ENCODE assay signal across 8 mouse cellular contexts in the genomic region with DNA sequence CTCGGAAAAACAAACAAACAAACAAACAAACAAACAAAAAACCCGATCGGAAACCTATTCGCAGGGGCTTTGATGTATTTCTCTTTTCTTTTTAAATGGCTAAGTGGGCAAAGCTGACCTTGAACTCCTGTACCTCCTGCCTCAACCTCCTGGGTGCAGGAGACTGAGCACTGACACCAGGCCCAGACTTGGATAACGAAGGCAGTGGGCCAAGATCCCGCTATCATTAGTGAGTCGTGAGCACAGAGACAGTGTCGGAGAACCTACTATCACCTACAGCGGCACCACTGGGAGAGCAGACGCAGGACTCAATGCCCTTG. TPM values are rescaled to one million over a fixed set of nuclear protein-coding genes. Genes with fewer than 3 reads are reported as not detected.
DNase-seq lines count a peak whose midpoint lies in the region; ATAC-seq and TF ChIP-seq lines count a peak whose summit lies in the region.

No protein-coding gene starts in this region.

- peaks cover 20% of the 10 kb centered on the region for H3K36me3 ChIP-seq in heart, embryonic 15.5 days
- peaks cover 18 to 37% of the 10 kb centered on the region in 2 experiments for H3K36me3 ChIP-seq in MEL (ENCODE audit: control insufficient read depth in 1 of 2, insufficient read depth in 2 of 2, low read length in 2 of 2)
- H3K36me3 ChIP-seq in hindbrain, embryonic 12.5 days = 0 out of 2 replicates have a peak, but pooled peaks cover 6% of the 10 kb centered on the region
- H3K36me3 ChIP-seq in megakaryocyte, embryonic 14.5 days (replicated peaks; ENCODE audit: low read length) = peaks cover 33% of the 10 kb centered on the region

- no peaks in the 10 kb centered on the region for H3K9me3 ChIP-seq in heart, embryonic 15.5 days (replicated peaks)
- H3K9me3 ChIP-seq in MEL (replicated peaks; ENCODE audit: insufficient read depth, low read length) = no peaks in the 10 kb centered on the region
- H3K9me3 ChIP-seq in hindbrain, embryonic 12.5 days (replicated peaks) = no peaks in the 10 kb centered on the region
- no peaks in the 10 kb centered on the region for H3K9me3 ChIP-seq in megakaryocyte, embryonic 14.5 days

- DNase-seq in heart, adult 9 months (ENCODE audit: low spot score in 2 of 2) = no peak
- no peak for DNase-seq in MEL (ENCODE audit: low read depth, low spot score)
- DNase-seq in left cerebral cortex, postnatal 25 days (ENCODE audit: low spot score in 2 of 2) = no peak
- no peak for DNase-seq in right cerebral cortex, postnatal 10 days (ENCODE audit: low spot score in 2 of 2)
- DNase-seq in gastrocnemius, postnatal 14 days = no peak

- TF ChIP-seq POLR2A in MEL (IDR thresholded peaks at IDR 0.05; ENCODE audit: control insufficient read depth in 1 of 2, insufficient read depth in 1 of 2, low read depth in 1 of 2, low read length in 2 of 2, poor library complexity in 1 of 2) = no peak; a peak in 1 of 4 replicates

- no peak for TF ChIP-seq EP300 in MEL (IDR thresholded peaks at IDR 0.05; ENCODE audit: low read depth in 1 of 2, low read length in 2 of 2)

- no peak for ATAC-seq in heart, embryonic 15.5 days (replicated peaks; ENCODE audit: insufficient number of reproducible peaks, insufficient read depth, low FRiP score, low read depth)
- ATAC-seq in hindbrain, embryonic 12.5 days (ENCODE audit: low FRiP score) = no peak

- peak overlapping the region; percentile 76 for H3K4me2 ChIP-seq in heart, embryonic 15.5 days
- H3K4me2 ChIP-seq in hindbrain, embryonic 12.5 days (replicated peaks) = peak overlapping the region; percentile 72

- WGBS in heart, embryonic 15.5 days = 3% methylated on average over 10 of the region's 10 CpGs
- 7% methylated on average over 10 of the region's 10 CpGs for WGBS in hindbrain, embryonic 12.5 days

- peaks cover 26% of the 10 kb centered on the region for H3K79me2 ChIP-seq in MEL (ENCODE audit: control insufficient read depth, insufficient read depth, low read length, poor library complexity)

- H3K27me3 ChIP-seq in heart, embryonic 15.5 days = no peaks in the 10 kb centered on the region
- H3K27me3 ChIP-seq in MEL (ENCODE audit: control insufficient read depth in 1 of 2, insufficient read depth in 2 of 2, low read length in 2 of 2) = no peaks in the 10 kb centered on the region
- H3K27me3 ChIP-seq in hindbrain, embryonic 12.5 days = no peaks in the 10 kb centered on the region
- no peaks in the 10 kb centered on the region for H3K27me3 ChIP-seq in megakaryocyte, embryonic 14.5 days (replicated peaks)

- intact Hi-C loops in left cerebral cortex, postnatal 25 days (cut with DNase I) = no loop called here
- intact Hi-C loops in gastrocnemius, postnatal 14 days (cut with DNase I; ENCODE audit: low total_unique reads) = no loop called here

- H3K4me3 ChIP-seq in heart, embryonic 15.5 days = peak overlapping the region; percentile 99
- H3K4me3 ChIP-seq in MEL (ENCODE audit: control insufficient read depth in 1 of 2, insufficient read depth in 1 of 2, low read depth in 2 of 2, low read length in 2 of 2) = peak overlapping the region; percentile 63 to 85
- H3K4me3 ChIP-seq in hindbrain, embryonic 12.5 days = peak overlapping the region; percentile 97
- H3K4me3 ChIP-seq in megakaryocyte, embryonic 14.5 days (replicated peaks) = peak overlapping the region; percentile 100

- H3K4me1 ChIP-seq in heart, embryonic 15.5 days (replicated peaks) = peaks cover 19% of the 10 kb centered on the region
- peaks cover 0 to 22% of the 10 kb centered on the region in 2 experiments; a peak in 3 of 4 replicates for H3K4me1 ChIP-seq in MEL (ENCODE audit: control insufficient read depth in 1 of 2, insufficient read depth in 2 of 2, low read length in 2 of 2)
- H3K4me1 ChIP-seq in hindbrain, embryonic 12.5 days = peaks cover 10% of the 10 kb centered on the region
- H3K4me1 ChIP-seq in megakaryocyte, embryonic 14.5 days = peaks cover 44% of the 10 kb centered on the region

- peak overlapping the region; percentile 97 for H3K27ac ChIP-seq in heart, embryonic 15.5 days
- H3K27ac ChIP-seq in MEL (ENCODE audit: control insufficient read depth, low read depth, low read length) = peak overlapping the region; percentile 62
- peak overlapping the region; percentile 81; the same call in 1 of the 2 replicates for H3K27ac ChIP-seq in hindbrain, embryonic 12.5 days

- TF ChIP-seq RAD21 in MEL (IDR thresholded peaks at IDR 0.05; ENCODE audit: low read depth, low read length) = no peak

- H3K9ac ChIP-seq in heart, embryonic 15.5 days = peak overlapping the region; percentile 92
- H3K9ac ChIP-seq in MEL (ENCODE audit: control insufficient read depth, low read depth, low read length, poor library complexity, severe bottlenecking) = peak overlapping the region; percentile 69
- peak overlapping the region; percentile 69 for H3K9ac ChIP-seq in hindbrain, embryonic 12.5 days

- TF ChIP-seq CTCF in MEL (IDR thresholded peaks at IDR 0.05 in 2 of 3, conservative IDR thresholded peaks at IDR 0.05 in 1 of 3; ENCODE audit: control insufficient read depth in 1 of 3, insufficient read depth in 1 of 3, low read depth in 2 of 3, low read length in 3 of 3, poor library complexity in 1 of 3, severe bottlenecking in 1 of 3) = no peak

TF ChIP-seq in MEL, 35 proteins besides CTCF, POLR2A, EP300 and RAD21:
- TF ChIP-seq TBP (IDR thresholded peaks at IDR 0.05; ENCODE audit: low read depth, low read length) (peak; percentile 69; the same call in 1 of the 2 replicates), TCF12 (IDR thresholded peaks at IDR 0.05; ENCODE audit: low read depth, low read length) (no peak), NRF1 (IDR thresholded peaks at IDR 0.05; ENCODE audit: insufficient read depth, low read depth, low read length, poor library complexity, severe bottlenecking) (no peak; the same call in 1 of the 2 replicates), POLR2AphosphoS5 (IDR thresholded peaks at IDR 0.05; ENCODE audit: borderline replicate concordance, low read depth, low read length) (0 out of 2 replicates have a peak, but pooled peaks have one; percentile 21), SIN3A (IDR thresholded peaks at IDR 0.05; ENCODE audit: low read length) (peak; percentile 48; the same call in 1 of the 2 replicates), USF2 (IDR thresholded peaks at IDR 0.05; ENCODE audit: borderline replicate concordance in 1 of 2, insufficient read depth in 1 of 2, low read depth in 1 of 2, low read length in 2 of 2) (no peak), MYB (IDR thresholded peaks at IDR 0.05; ENCODE audit: low read depth, low read length) (no peak)

RNA-seq across cellular contexts. Expression of gene Gmnn, which starts 0.7 kb away (rescaled TPM):
- polyA plus RNA-seq in heart, embryonic 15.5 days (2015; fragmentation: Nextera tagmentation; extraction: Ambion mirVana) = 90.7 and 102 TPM in 2 replicates
- total RNA-seq in MEL (2012; rRNA removed) = 119 and 127 TPM in 2 replicates
- polyA plus RNA-seq in MEL (2012; ENCODE audit: insufficient read depth in 1 of 2, insufficient read length in 2 of 2, low read depth in 1 of 2, low replicate concordance in 2 of 2, missing spikeins in 1 of 2) = 100 to 1,000 TPM; 129 to 155 TPM
- polyA plus RNA-seq in hindbrain, embryonic 12.5 days (2016; fragmentation: Nextera tagmentation; extraction: Ambion mirVana) = 67.6 and 76.3 TPM in 2 replicates
- polyA plus RNA-seq in megakaryocyte, embryonic 14.5 days (2012; ENCODE audit: insufficient read depth, low replicate concordance) = 6.3 TPM in 1 of 2 replicates, not detected in the other
- 1 to 10 TPM; 3.4 to 4.6 TPM for total RNA-seq in left cerebral cortex, postnatal 25 days (2021)
- total RNA-seq in gastrocnemius, postnatal 14 days (2021) = 1 to 10 TPM; 2.4 to 3.1 TPM

RNA-seq across cellular contexts. Expression of gene Armh2, which starts 20.0 kb away (rescaled TPM):
- not detected in 2 replicates for polyA plus RNA-seq in heart, embryonic 15.5 days (2015; fragmentation: Nextera tagmentation; extraction: Ambion mirVana)
- total RNA-seq in MEL (2012; rRNA removed) = not detected in 2 replicates
- under 1 TPM in 1 of 2 experiments, not detected in 1; 0.19 TPM for polyA plus RNA-seq in MEL (2012; ENCODE audit: insufficient read depth in 1 of 2, insufficient read length in 2 of 2, low read depth in 1 of 2, low replicate concordance in 2 of 2, missing spikeins in 1 of 2)
- polyA plus RNA-seq in hindbrain, embryonic 12.5 days (2016; fragmentation: Nextera tagmentation; extraction: Ambion mirVana) = not detected in 2 replicates
- polyA plus RNA-seq in megakaryocyte, embryonic 14.5 days (2012; ENCODE audit: insufficient read depth, low replicate concordance) = not detected in 2 replicates
- total RNA-seq in left cerebral cortex, postnatal 25 days (2021) = not detected
- not detected for total RNA-seq in gastrocnemius, postnatal 14 days (2021)

RNA-seq across cellular contexts. Expression of gene BC005537, which starts 40.4 kb away (rescaled TPM):
- polyA plus RNA-seq in heart, embryonic 15.5 days (2015; fragmentation: Nextera tagmentation; extraction: Ambion mirVana) = 11.7 and 11.8 TPM in 2 replicates
- total RNA-seq in MEL (2012; rRNA removed) = 32.7 and 39.5 TPM in 2 replicates
- polyA plus RNA-seq in MEL (2012; ENCODE audit: insufficient read depth in 1 of 2, insufficient read length in 2 of 2, low read depth in 1 of 2, low replicate concordance in 2 of 2, missing spikeins in 1 of 2) = 10 to 100 TPM; 48.8 to 62.6 TPM
- 16.5 and 20.8 TPM in 2 replicates for polyA plus RNA-seq in hindbrain, embryonic 12.5 days (2016; fragmentation: Nextera tagmentation; extraction: Ambion mirVana)
- polyA plus RNA-seq in megakaryocyte, embryonic 14.5 days (2012; ENCODE audit: insufficient read depth, low replicate concordance) = 32.0 and 48.1 TPM in 2 replicates
- 100 to 1,000 TPM; 165 to 182 TPM for total RNA-seq in left cerebral cortex, postnatal 25 days (2021)
- 10 to 100 TPM; 49.6 to 49.9 TPM for total RNA-seq in gastrocnemius, postnatal 14 days (2021)
